27 mouse cellular contexts compared by ENCODE assay signal in the genomic region with DNA sequence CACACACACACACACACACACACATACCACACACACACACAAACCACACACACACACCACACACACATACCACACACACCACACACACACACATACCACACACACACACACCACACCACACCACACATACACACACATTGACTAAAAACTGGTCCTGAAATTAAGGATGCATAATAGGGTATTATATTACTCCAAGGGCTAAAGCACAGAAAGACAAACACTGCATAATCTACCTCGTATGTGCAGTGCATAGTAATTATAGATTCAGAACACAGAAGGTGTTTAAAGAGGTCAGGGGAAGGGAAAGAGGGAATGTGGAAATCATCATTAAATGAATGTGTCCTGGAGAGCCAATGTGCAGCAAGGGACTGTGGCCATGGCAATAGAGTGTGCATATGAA.
DNase-seq lines count a peak whose midpoint lies in the region; ATAC-seq lines count a peak whose summit lies in the region.
"Had no signal": no experiment of that assay in that cellular context is flagged by ENCODE, and none has a peak within 500 bp of the region (broad histone marks: within the 10 kb centered on the region; RNA-seq: fewer than 3 reads in every experiment).

No protein-coding gene starts in this region.

- no peak overlapping the region for H3K9ac ChIP-seq in hindbrain, embryonic 16.5 days (ENCODE audit: low read depth, low read length)
- H3K9ac ChIP-seq in midbrain, embryonic 12.5 days (replicated peaks): no peak overlapping the region
- no peak overlapping the region for H3K9ac ChIP-seq in neural tube, embryonic 13.5 days
- no peak overlapping the region for H3K9ac ChIP-seq in neural tube, embryonic 15.5 days (replicated peaks)
- H3K9ac ChIP-seq: embryonic facial prominence, embryonic 12.5 days; embryonic facial prominence, embryonic 15.5 days; forebrain, embryonic 15.5 days; heart, embryonic 13.5 days; hindbrain, embryonic 13.5 days had no signal

- no peaks in the 10 kb centered on the region for H3K27me3 ChIP-seq in hindbrain, embryonic 16.5 days (replicated peaks; ENCODE audit: control insufficient read depth, insufficient read depth, low read length)
- H3K27me3 ChIP-seq in hindbrain, embryonic 10.5 days (ENCODE audit: insufficient read depth, poor library complexity, severe bottlenecking): no peaks in the 10 kb centered on the region
- no peaks in the 10 kb centered on the region for H3K27me3 ChIP-seq in midbrain, embryonic 12.5 days
- no peaks in the 10 kb centered on the region for H3K27me3 ChIP-seq in midbrain, embryonic 10.5 days (ENCODE audit: low read depth, poor library complexity, severe bottlenecking)
- no peaks in the 10 kb centered on the region for H3K27me3 ChIP-seq in neural tube, embryonic 13.5 days
- no peaks in the 10 kb centered on the region for H3K27me3 ChIP-seq in neural tube, embryonic 15.5 days (replicated peaks)
- H3K27me3 ChIP-seq: CH12.LX; embryonic facial prominence, embryonic 12.5 days; embryonic facial prominence, embryonic 15.5 days; forebrain, embryonic 15.5 days; heart, embryonic 13.5 days; hindbrain, embryonic 13.5 days had no signal

- peak; percentile 20; the same call in 1 of the 2 replicates for ATAC-seq in hindbrain, embryonic 16.5 days
- 0 out of 2 replicates have a peak, but pooled peaks have one; percentile 49 for ATAC-seq in midbrain, embryonic 12.5 days (ENCODE audit: low FRiP score, low read depth)
- ATAC-seq in neural tube, embryonic 13.5 days (ENCODE audit: low read depth): 0 out of 2 replicates have a peak, but pooled peaks have one; percentile 5
- no peak for ATAC-seq in neural tube, embryonic 15.5 days (ENCODE audit: low FRiP score)
- ATAC-seq: forebrain, embryonic 15.5 days; Patski had no signal

- no peak overlapping the region for H3K4me2 ChIP-seq in hindbrain, embryonic 16.5 days (ENCODE audit: low read length)
- no peak overlapping the region for H3K4me2 ChIP-seq in midbrain, embryonic 12.5 days (replicated peaks)
- H3K4me2 ChIP-seq in neural tube, embryonic 13.5 days: no peak overlapping the region
- H3K4me2 ChIP-seq in neural tube, embryonic 15.5 days: no peak overlapping the region
- H3K4me2 ChIP-seq: embryonic facial prominence, embryonic 12.5 days; embryonic facial prominence, embryonic 15.5 days; forebrain, embryonic 15.5 days; heart, embryonic 13.5 days; hindbrain, embryonic 13.5 days had no signal

- H3K4me1 ChIP-seq in hindbrain, embryonic 16.5 days (ENCODE audit: control insufficient read depth, insufficient read depth, low read depth, low read length): no peaks in the 10 kb centered on the region
- H3K4me1 ChIP-seq in hindbrain, embryonic 10.5 days (replicated peaks): no peaks in the 10 kb centered on the region
- no peaks in the 10 kb centered on the region for H3K4me1 ChIP-seq in midbrain, embryonic 12.5 days
- H3K4me1 ChIP-seq in midbrain, embryonic 10.5 days: no peaks in the 10 kb centered on the region
- no peaks in the 10 kb centered on the region for H3K4me1 ChIP-seq in neural tube, embryonic 13.5 days (replicated peaks)
- H3K4me1 ChIP-seq in neural tube, embryonic 15.5 days: no peaks in the 10 kb centered on the region
- H3K4me1 ChIP-seq: embryonic facial prominence, embryonic 15.5 days; forebrain, embryonic 15.5 days; heart, embryonic 10.5 days; heart, embryonic 13.5 days; hindbrain, embryonic 13.5 days had no signal

- no peaks in the 10 kb centered on the region for H3K9me3 ChIP-seq in hindbrain, embryonic 16.5 days (ENCODE audit: control insufficient read depth, low read length)
- no peaks in the 10 kb centered on the region for H3K9me3 ChIP-seq in hindbrain, embryonic 10.5 days
- no peaks in the 10 kb centered on the region for H3K9me3 ChIP-seq in midbrain, embryonic 12.5 days
- H3K9me3 ChIP-seq in midbrain, embryonic 10.5 days (replicated peaks): no peaks in the 10 kb centered on the region
- no peaks in the 10 kb centered on the region for H3K9me3 ChIP-seq in neural tube, embryonic 13.5 days
- H3K9me3 ChIP-seq in neural tube, embryonic 15.5 days (replicated peaks): no peaks in the 10 kb centered on the region
- H3K9me3 ChIP-seq: embryonic facial prominence, embryonic 12.5 days; embryonic facial prominence, embryonic 15.5 days; forebrain, embryonic 15.5 days; G1E; heart, embryonic 10.5 days; heart, embryonic 13.5 days; hindbrain, embryonic 13.5 days had no signal

- no peak overlapping the region for H3K4me3 ChIP-seq in hindbrain, embryonic 16.5 days (ENCODE audit: low read length)
- no peak overlapping the region for H3K4me3 ChIP-seq in hindbrain, embryonic 10.5 days
- H3K4me3 ChIP-seq in midbrain, embryonic 12.5 days: no peak overlapping the region
- H3K4me3 ChIP-seq in midbrain, embryonic 10.5 days: no peak overlapping the region
- no peak overlapping the region for H3K4me3 ChIP-seq in neural tube, embryonic 13.5 days
- no peak overlapping the region for H3K4me3 ChIP-seq in neural tube, embryonic 15.5 days (replicated peaks)
- H3K4me3 ChIP-seq: embryonic facial prominence, embryonic 12.5 days; embryonic facial prominence, embryonic 15.5 days; forebrain, embryonic 15.5 days; heart, adult 2 months; heart, embryonic 10.5 days; heart, embryonic 13.5 days; hindbrain, embryonic 13.5 days had no signal

- WGBS in hindbrain, embryonic 16.5 days: 41% methylated on average over 1 of the region's 1 CpGs
- 53% methylated on average over 1 of the region's 1 CpGs for WGBS in hindbrain, embryonic 10.5 days
- 36% methylated on average over 1 of the region's 1 CpGs for WGBS in midbrain, embryonic 12.5 days
- 63% methylated on average over 1 of the region's 1 CpGs for WGBS in midbrain, embryonic 10.5 days
- 38% methylated on average over 1 of the region's 1 CpGs for WGBS in neural tube, embryonic 13.5 days
- 20% methylated on average over 1 of the region's 1 CpGs for WGBS in neural tube, embryonic 15.5 days

- no peak overlapping the region for H3K27ac ChIP-seq in hindbrain, embryonic 16.5 days (ENCODE audit: low read depth, low read length)
- H3K27ac ChIP-seq in hindbrain, embryonic 10.5 days: no peak overlapping the region
- H3K27ac ChIP-seq in midbrain, embryonic 12.5 days (replicated peaks): no peak overlapping the region
- H3K27ac ChIP-seq in midbrain, embryonic 10.5 days (replicated peaks): no peak overlapping the region
- H3K27ac ChIP-seq in neural tube, embryonic 13.5 days (replicated peaks): no peak overlapping the region
- no peak overlapping the region for H3K27ac ChIP-seq in neural tube, embryonic 15.5 days (replicated peaks)
- H3K27ac ChIP-seq: embryonic facial prominence, embryonic 12.5 days; embryonic facial prominence, embryonic 15.5 days; forebrain, embryonic 15.5 days; heart, adult 2 months; heart, embryonic 10.5 days; heart, embryonic 13.5 days; hindbrain, embryonic 13.5 days had no signal

- no peak for DNase-seq in hindbrain, embryonic 10.5 days (ENCODE audit: low spot score)
- DNase-seq in midbrain, embryonic 10.5 days (ENCODE audit: low spot score): no peak
- DNase-seq: adrenal gland, postnatal 10 days; adrenal gland, postnatal 36 days; B cell, adult 2 months; cerebellum, adult 11 months; cerebellum, adult 2 months; cerebellum, adult 9-11 months; cerebellum, postnatal 25 days; gastrocnemius, postnatal 10 days; gastrocnemius, postnatal 36 days; heart, adult 2 months; heart, postnatal 14 days; heart, postnatal 4 days had no signal

- no peaks in the 10 kb centered on the region for H3K36me3 ChIP-seq in hindbrain, embryonic 16.5 days (ENCODE audit: control insufficient read depth, insufficient read depth, low read length)
- H3K36me3 ChIP-seq in hindbrain, embryonic 10.5 days: no peaks in the 10 kb centered on the region
- no peaks in the 10 kb centered on the region for H3K36me3 ChIP-seq in midbrain, embryonic 12.5 days
- no peaks in the 10 kb centered on the region for H3K36me3 ChIP-seq in midbrain, embryonic 10.5 days
- no peaks in the 10 kb centered on the region for H3K36me3 ChIP-seq in neural tube, embryonic 13.5 days
- H3K36me3 ChIP-seq in neural tube, embryonic 15.5 days: no peaks in the 10 kb centered on the region
- H3K36me3 ChIP-seq: embryonic facial prominence, embryonic 12.5 days; embryonic facial prominence, embryonic 15.5 days; forebrain, embryonic 15.5 days; G1E; heart, embryonic 10.5 days; heart, embryonic 13.5 days; hindbrain, embryonic 13.5 days had no signal
